Mouse (Mus musculus): ENCODE measurements around the gene Hpcal1.

GRCm38 (mm10) chr12:17733114-17733904, 42.7 kb downstream of the Hpcal1 start:
- TF ChIP-seq CTCF (IDR thresholded peaks at IDR 0.05; ENCODE audit: control insufficient read depth, insufficient read depth, low read length) (no peak), POLR2A (IDR thresholded peaks at IDR 0.05; ENCODE audit: borderline replicate concordance, control insufficient read depth, low read depth, low read length) (no peak)

Measured in bone marrow, adult 2 months (tissue).